Mouse (Mus musculus) CH12.LX (cell line): ENCODE measurements around the gene Gm45716. TPM values are rescaled to one million over a fixed set of nuclear protein-coding genes. Genes with fewer than 3 reads are reported as not detected.

Source experiments
- DNase-seq: peaks from one replicate; pipeline ENCODE4 v3.0.0-alpha.2; 2013; ENCODE audit errors: extremely low read depth
- H3K27ac ChIP-seq: 2 replicates; pipeline ENCODE4 v1.5.1; 2012; ENCODE audit warnings: low read depth, mild to moderate bottlenecking, control low read depth, moderate library complexity; ENCODE audit not compliant: insufficient read depth
- H3K27me3 ChIP-seq: replicated peaks from 2 replicates; pipeline ENCODE3; 2012; ENCODE audit warnings: inconsistent platforms
- H3K36me3 ChIP-seq, 2 experiments: replicated peaks in 1 of 2; 2 replicates each; pipeline versions ENCODE3 to v1.6.1; 2012; ENCODE audit warnings: inconsistent platforms in 1 of 2, low read length in 1 of 2, mild to moderate bottlenecking in 1 of 2, mixed read lengths in 1 of 2, moderate library complexity in 1 of 2; ENCODE audit not compliant: control insufficient read depth in 1 of 2, insufficient read depth in 1 of 2
- H3K4me1 ChIP-seq, 2 experiments: 2 replicates each; pipeline ENCODE4 v1.6.1; 2012; ENCODE audit warnings: inconsistent platforms in 1 of 2, moderate library complexity in 1 of 2; ENCODE audit not compliant: insufficient read depth in 2 of 2, control insufficient read depth in 1 of 2
- H3K4me2 ChIP-seq: 2 replicates; pipeline ENCODE4 v1.6.1; 2012; ENCODE audit warnings: low read depth, mild to moderate bottlenecking, control low read depth; ENCODE audit not compliant: poor library complexity, insufficient read depth, severe bottlenecking
- H3K4me3 ChIP-seq, 3 experiments: fragments of 150-350 bp in 1 of 3; sonication (generic) in 1 of 3; replicated peaks in 1 of 3; 2 replicates each; pipeline versions ENCODE3 to v1.5.1; 2011 to 2012; ENCODE audit warnings: low read depth in 2 of 3, low read length in 2 of 3, mild to moderate bottlenecking in 2 of 3, moderate library complexity in 2 of 3, control low read depth in 1 of 3, improper control_type of control experiment in 1 of 3, inconsistent platforms in 1 of 3, mixed read lengths in 1 of 3; ENCODE audit not compliant: poor library complexity in 1 of 3
- H3K79me2 ChIP-seq: replicated peaks from 2 replicates; pipeline ENCODE4 v1.6.1; 2012; ENCODE audit warnings: mild to moderate bottlenecking, moderate library complexity; ENCODE audit not compliant: control insufficient read depth, poor library complexity, insufficient read depth, severe bottlenecking; ENCODE audit errors: extremely low read depth
- H3K9ac ChIP-seq: 2 replicates; pipeline ENCODE4 v1.6.1; 2012; ENCODE audit warnings: low read depth, mild to moderate bottlenecking, control low read depth, moderate library complexity; ENCODE audit not compliant: insufficient read depth
- H3K9me3 ChIP-seq: replicated peaks from 2 replicates; pipeline ENCODE3; 2012; ENCODE audit warnings: low read length, inconsistent platforms, mixed read lengths
- BHLHE40 ChIP-seq: IDR thresholded peaks from 2 replicates; pipeline ENCODE4 v1.6.1; 2011; ENCODE audit warnings: mild to moderate bottlenecking, low read depth, low read length, improper control_type of control experiment
- CHD2 ChIP-seq: IDR thresholded peaks from 2 replicates; pipeline ENCODE4 v1.6.1; 2011; ENCODE audit warnings: low read length, improper control_type of control experiment
- ETS1 ChIP-seq: conservative IDR thresholded peaks from 2 replicates; pipeline ENCODE4 v1.6.1; 2012; ENCODE audit warnings: low read depth, mild to moderate bottlenecking, inconsistent platforms, low read length, improper control_type of control experiment, moderate library complexity
- GABPA ChIP-seq: IDR thresholded peaks from 2 replicates; pipeline ENCODE4 v1.6.1; 2012; ENCODE audit warnings: low read depth, low read length, improper control_type of control experiment, inconsistent platforms; ENCODE audit not compliant: insufficient replicate concordance
- IRF4 ChIP-seq: IDR thresholded peaks from 2 replicates; pipeline ENCODE4 v1.6.1; 2014; ENCODE audit warnings: low read depth, mild to moderate bottlenecking, inconsistent platforms, low read length, improper control_type of control experiment
- JUN ChIP-seq: IDR thresholded peaks from 2 replicates; pipeline ENCODE4 v1.6.1; 2011; ENCODE audit warnings: low read depth, mild to moderate bottlenecking, low read length, improper control_type of control experiment, moderate library complexity; ENCODE audit not compliant: insufficient read depth
- JUND ChIP-seq: conservative IDR thresholded peaks from 2 replicates; pipeline ENCODE4 v1.6.1; 2011; ENCODE audit warnings: low read depth, low read length, improper control_type of control experiment
- MAFK ChIP-seq: IDR thresholded peaks from 2 replicates; pipeline ENCODE4 v1.6.1; 2011; ENCODE audit warnings: low read length, improper control_type of control experiment; ENCODE audit not compliant: insufficient replicate concordance
- MAZ ChIP-seq: IDR thresholded peaks from 2 replicates; pipeline ENCODE4 v1.6.1; 2012; ENCODE audit warnings: low read depth, mild to moderate bottlenecking, inconsistent platforms, low read length, improper control_type of control experiment, moderate library complexity
- MXI1 ChIP-seq: IDR thresholded peaks from 2 replicates; pipeline ENCODE4 v1.6.1; 2011; ENCODE audit warnings: mild to moderate bottlenecking, low read depth, low read length, improper control_type of control experiment
- NELFE ChIP-seq: IDR thresholded peaks from 2 replicates; pipeline ENCODE4 v1.6.1; 2011; ENCODE audit warnings: low read depth, low read length, improper control_type of control experiment
- NRF1 ChIP-seq: IDR thresholded peaks from 2 replicates; pipeline ENCODE4 v1.6.1; 2014; ENCODE audit warnings: low read depth, mild to moderate bottlenecking, inconsistent platforms, low read length, improper control_type of control experiment, moderate library complexity
- PAX5 ChIP-seq: IDR thresholded peaks from 2 replicates; pipeline ENCODE4 v1.6.1; 2012; ENCODE audit warnings: low read length, inconsistent platforms, mixed read lengths
- POLR2AphosphoS2 ChIP-seq: IDR thresholded peaks from 2 replicates; pipeline ENCODE4 v1.6.1; 2011; ENCODE audit warnings: low read depth, low read length, improper control_type of control experiment
- RCOR1 ChIP-seq: conservative IDR thresholded peaks from 2 replicates; pipeline ENCODE4 v1.6.1; 2012; ENCODE audit warnings: low read depth, mild to moderate bottlenecking, inconsistent platforms, low read length, improper control_type of control experiment
- SIN3A ChIP-seq: IDR thresholded peaks from 2 replicates; pipeline ENCODE4 v1.6.1; 2012; ENCODE audit warnings: low read length, improper control_type of control experiment, inconsistent platforms
- SMC3 ChIP-seq: IDR thresholded peaks from 2 replicates; pipeline ENCODE4 v1.6.1; 2011; ENCODE audit warnings: low read depth, low read length, improper control_type of control experiment
- TCF12 ChIP-seq: IDR thresholded peaks from 2 replicates; pipeline ENCODE4 v1.6.1; 2014; ENCODE audit warnings: low read depth, mild to moderate bottlenecking, inconsistent platforms, low read length, improper control_type of control experiment
- UBTF ChIP-seq: IDR thresholded peaks from 2 replicates; pipeline ENCODE4 v1.6.1; 2012; ENCODE audit warnings: low read depth, mild to moderate bottlenecking, inconsistent platforms, low read length, improper control_type of control experiment, moderate library complexity
- USF1 ChIP-seq: IDR thresholded peaks from 2 replicates; pipeline ENCODE4 v1.6.1; 2014; ENCODE audit warnings: low read depth, mild to moderate bottlenecking, inconsistent platforms, low read length, improper control_type of control experiment
- USF2 ChIP-seq: conservative IDR thresholded peaks from 2 replicates; pipeline ENCODE4 v1.6.1; 2011; ENCODE audit warnings: low read depth, low read length, improper control_type of control experiment
- ZNF384 ChIP-seq: IDR thresholded peaks from 2 replicates; pipeline ENCODE4 v1.6.1; 2012; ENCODE audit warnings: low read depth, low read length, improper control_type of control experiment, inconsistent platforms
- dilution Hi-C: fragments of 300-500 bp; cut with MboI; formaldehyde crosslinking; loops from 2 replicates; pipeline ENCODE4 v1.14.3; 2020; ENCODE audit warnings: low sequenced_read_pairs; ENCODE audit not compliant: extremely low pct_unique_long_range_greater_than_20kb, extremely low pct_ligation_motif_present
- in situ Hi-C: fragments of 300-500 bp; cut with MboI; formaldehyde crosslinking; loops from 3 replicates; pipeline ENCODE4 v1.14.3; 2019; ENCODE audit warnings: low sequenced_read_pairs, low pct_ligation_motif_present, low pct_unique_long_range_greater_than_20kb, mixed read lengths
- polyA plus RNA-seq: library from polyadenylated mRNA; unstranded; fragments of >175 nt; gene quantifications from 2 replicates; pipeline ENCODE4 v1.2.1, GENCODE M21; 2012; ENCODE audit warnings: low read depth; ENCODE audit not compliant: insufficient read length
- total RNA-seq, 2 experiments: library from RNA; depleted of rRNA; stranded (reverse); fragments of 300-350 nt in 1 of 2; fragments of >200 nt in 1 of 2; gene quantifications; 2 replicates each; pipeline ENCODE4 v1.2.3; 2012 to 2014

Gene Gm45716
- total and polyA plus RNA-seq, 3 experiments, result 3.0 to 15.9 (median 9.9) TPM

DNA sequence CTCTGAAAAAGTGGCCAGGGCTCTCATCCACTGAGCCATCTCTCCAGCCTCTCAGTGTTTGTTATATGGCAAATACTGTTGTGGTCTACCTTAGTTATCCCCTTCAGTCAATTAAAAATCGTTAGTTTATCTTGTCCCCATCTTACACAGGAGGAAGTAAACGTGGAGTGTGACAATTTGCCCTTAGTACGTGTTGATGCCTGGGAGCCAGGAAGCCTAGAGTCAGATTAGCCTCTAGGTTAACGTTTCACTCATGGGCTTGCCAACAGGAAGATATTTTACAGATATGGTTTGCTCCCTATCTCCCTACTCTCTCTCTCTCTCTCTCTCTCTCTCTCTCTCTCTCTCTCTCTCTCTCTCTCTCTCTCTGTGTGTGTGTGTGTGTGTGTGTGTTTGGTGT is 95.7 kb downstream of the Gm45716 start:
- H3K4me3 ChIP-seq, result no peak overlapping the region
- no peak overlapping the region for H3K27ac ChIP-seq
- dilution Hi-C loops, result no loop called here
- TF ChIP-seq ZNF384 (no peak), NELFE (no peak), MXI1 (no peak), CHD2 (no peak), RCOR1 (no peak)
- H3K4me2 ChIP-seq, result no peak overlapping the region
- no peaks in the 10 kb centered on the region for H3K79me2 ChIP-seq
- peaks cover 0 to 7% of the 10 kb centered on the region in 2 experiments for H3K36me3 ChIP-seq
- H3K27me3 ChIP-seq, result no peaks in the 10 kb centered on the region
- in situ Hi-C loops, result no loop called here
- peaks cover 0 to 7% of the 10 kb centered on the region in 2 experiments; a peak in 2 of 4 replicates for H3K4me1 ChIP-seq
- H3K9me3 ChIP-seq, result no peaks in the 10 kb centered on the region
- H3K9ac ChIP-seq, result no peak overlapping the region
- DNase-seq, result no peak

DNA sequence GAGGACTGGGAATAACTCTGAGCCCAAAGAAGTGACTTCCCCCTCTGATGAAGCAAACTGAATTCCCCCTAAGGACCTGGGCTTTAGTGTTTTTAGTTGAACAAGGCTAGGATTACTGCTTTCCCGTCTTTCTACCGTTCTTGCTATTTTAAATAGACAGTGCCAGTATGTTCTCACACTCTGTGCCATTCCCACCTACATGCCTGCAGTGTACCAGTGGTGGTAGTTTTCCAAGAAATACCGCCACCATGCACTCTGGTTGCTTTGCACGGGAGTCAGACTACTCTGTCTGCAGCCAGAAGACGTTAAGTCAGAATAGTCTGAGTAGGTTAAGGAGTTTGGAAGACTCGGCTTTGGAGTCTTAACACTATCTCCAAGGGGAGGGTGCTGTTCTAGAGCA is 96.1 kb downstream of the Gm45716 start:
- dilution Hi-C loops, result no loop called here
- H3K4me2 ChIP-seq, result no peak overlapping the region
- H3K9ac ChIP-seq, result no peak overlapping the region
- no peak overlapping the region for H3K27ac ChIP-seq
- no peaks in the 10 kb centered on the region for H3K27me3 ChIP-seq
- H3K4me3 ChIP-seq, result no peak overlapping the region
- H3K4me1 ChIP-seq, result peaks cover 0 to 7% of the 10 kb centered on the region in 2 experiments; a peak in 2 of 4 replicates
- peaks cover 0 to 5% of the 10 kb centered on the region in 2 experiments for H3K36me3 ChIP-seq
- in situ Hi-C loops, result no loop called here
- TF ChIP-seq IRF4 (no peak), USF1 (no peak), NELFE (no peak), BHLHE40 (no peak), UBTF (no peak), JUN (no peak), GABPA (no peak), POLR2AphosphoS2 (no peak), MAZ (no peak), NRF1 (no peak), SMC3 (no peak)
- TF ChIP-seq, all 38 proteins: peak for 0
- no peaks in the 10 kb centered on the region for H3K9me3 ChIP-seq
- no peak for DNase-seq
- no peaks in the 10 kb centered on the region for H3K79me2 ChIP-seq

DNA sequence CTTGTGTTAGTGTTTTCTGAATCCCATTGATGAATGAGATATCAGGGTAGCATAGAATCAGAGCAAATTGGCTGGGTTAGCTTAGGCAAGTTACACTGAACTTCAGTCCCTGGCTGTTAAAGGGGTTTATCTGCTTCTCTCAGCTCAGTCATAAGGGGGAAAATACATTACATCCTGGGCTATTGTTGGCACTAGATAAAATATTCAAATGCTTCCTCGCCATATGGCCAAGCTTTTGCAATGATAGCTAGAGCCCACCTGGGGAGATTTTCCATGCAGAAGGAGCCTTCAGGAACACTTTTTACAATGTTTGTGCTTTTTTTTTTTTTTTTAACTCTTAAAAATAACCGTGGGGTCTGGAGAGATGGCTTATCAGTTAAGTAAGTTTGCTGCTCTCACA is 96.6 kb downstream of the Gm45716 start:
- H3K4me1 ChIP-seq, result peaks cover 0 to 7% of the 10 kb centered on the region in 2 experiments; a peak in 2 of 4 replicates
- no peak overlapping the region for H3K27ac ChIP-seq
- H3K9ac ChIP-seq, result no peak overlapping the region
- H3K36me3 ChIP-seq, result peaks cover 0 to 3% of the 10 kb centered on the region in 2 experiments
- TF ChIP-seq UBTF, result no peak
- TF ChIP-seq MXI1, result no peak
- no peak for TF ChIP-seq JUND
- no peak for TF ChIP-seq PAX5
- TF ChIP-seq TCF12, result no peak
- TF ChIP-seq CHD2, result no peak
- TF ChIP-seq MAFK, result no peak
- TF ChIP-seq MAZ, result no peak
- no peak for TF ChIP-seq ETS1
- TF ChIP-seq SIN3A, result no peak
- TF ChIP-seq USF2, result no peak
- no peak for TF ChIP-seq USF1
- no peak for TF ChIP-seq NELFE
- dilution Hi-C loops (no loop called here), in situ Hi-C loops (no loop called here)
- no peak for DNase-seq
- H3K9me3 ChIP-seq, result no peaks in the 10 kb centered on the region
- no peak overlapping the region for H3K4me2 ChIP-seq
- H3K79me2 ChIP-seq, result no peaks in the 10 kb centered on the region
- no peak overlapping the region for H3K4me3 ChIP-seq
- no peaks in the 10 kb centered on the region for H3K27me3 ChIP-seq
